Mouse (Mus musculus) ES-E14 (cell line): ENCODE results near the gene Fgf18.

Experiments
- CHD2 ChIP-seq: IDR thresholded peaks from 2 replicates; pipeline ENCODE4 v1.6.1; 2014; ENCODE audit warnings: mild to moderate bottlenecking, low read depth, low read length, inconsistent platforms
- HCFC1 ChIP-seq: IDR thresholded peaks from 2 replicates; pipeline ENCODE4 v1.6.1; 2012; ENCODE audit warnings: low read length, inconsistent platforms, borderline replicate concordance; ENCODE audit not compliant: insufficient read depth
- MAFK ChIP-seq: IDR thresholded peaks from 2 replicates; pipeline ENCODE4 v1.6.1; 2014; ENCODE audit warnings: mild to moderate bottlenecking, low read depth, low read length, inconsistent platforms; ENCODE audit not compliant: insufficient read depth
- ZC3H11A ChIP-seq: IDR thresholded peaks from 2 replicates; pipeline ENCODE4 v1.6.1; 2012; ENCODE audit warnings: low read depth, mild to moderate bottlenecking, inconsistent platforms, low read length, borderline replicate concordance

DNA sequence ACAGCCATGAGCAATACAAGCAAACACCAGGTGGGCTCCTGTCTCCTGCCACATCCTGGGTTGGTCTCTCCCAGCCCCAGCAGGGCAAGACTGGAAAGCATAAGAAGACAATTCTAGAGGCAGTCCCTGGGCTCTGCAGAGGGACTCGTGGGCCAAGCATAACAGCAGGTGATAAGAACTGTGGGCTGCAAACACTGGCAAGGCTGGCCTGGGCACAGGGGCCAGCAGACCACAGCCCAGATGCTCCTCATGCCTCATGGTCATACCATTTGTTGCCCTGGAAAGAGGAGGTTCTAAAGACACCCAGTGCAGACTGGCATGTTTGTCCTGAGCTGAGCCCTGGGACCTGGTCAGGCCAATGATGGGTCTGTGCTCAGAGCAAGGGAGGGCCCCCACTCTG is 59.0 kb downstream of the Fgf18 start:
- TF ChIP-seq MAFK (no peak), ZC3H11A (no peak), CHD2 (no peak), HCFC1 (no peak)
